Mouse (Mus musculus): ENCODE measurements around the gene Cd274.

DNA sequence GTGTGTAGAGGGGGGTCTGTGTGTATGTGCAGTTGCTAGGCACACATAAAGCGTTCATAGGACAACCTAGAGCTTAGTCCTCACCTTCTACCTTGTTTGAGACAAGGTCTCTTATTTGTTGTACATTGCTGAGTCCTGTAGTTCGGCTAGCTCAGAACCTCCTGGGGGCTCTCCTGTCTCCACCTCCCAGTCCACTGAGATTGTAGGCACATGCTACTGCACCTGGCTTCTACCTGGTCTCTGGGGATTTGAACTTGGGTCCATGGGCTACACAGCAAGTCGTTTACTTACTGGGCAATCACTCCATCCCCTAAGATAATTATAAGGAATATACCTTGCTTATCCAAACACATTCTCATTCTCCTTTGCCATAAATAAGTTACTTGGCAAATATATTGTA, 5.4 kb downstream of the Cd274 start:
- TF ChIP-seq CTCF (IDR thresholded peaks at IDR 0.05; ENCODE audit: borderline replicate concordance, insufficient read depth, low read length) (no peak), POLR2A (IDR thresholded peaks at IDR 0.05; ENCODE audit: low read depth, low read length) (no peak)

Measured in embryonic fibroblast, embryonic 13.5 days (primary cell).